Mouse (Mus musculus): Measurements from ENCODE around the gene Ttll9. TPM values are rescaled to one million over a fixed set of nuclear protein-coding genes. Genes with fewer than 3 reads are reported as not detected.

Ttll9 gene
- not detected for polyA plus RNA-seq (2014; fragmentation: Illumina TruSeq; extraction: RNeasy Lipid Tissue Mini Kit (QIAGEN cat#74804); ENCODE audit: low replicate concordance)

GRCm38 (mm10) chr2:152962091-152962793, at the start of gene Ttll9:
Gene Ttll9, plus strand, starts transcription at chr2:152962485.

GRCm38 (mm10) chr2:152933048-152933447, 29.2 kb upstream of the Ttll9 start, which contains the start of gene Foxs1:
Gene Foxs1, minus strand, starts transcription at chr2:152933208.

GRCm38 (mm10) chr2:152951065-152951849, 11.0 kb upstream of the Ttll9 start, which contains the start of gene Dusp15:
Gene Dusp15, minus strand, starts transcription at chr2:152951698.

GRCm38 (mm10) chr2:153014758-153015593, 52.7 kb downstream of the Ttll9 start, which contains the start of gene Pdrg1:
Gene Pdrg1, minus strand, starts transcription at chr2:153015427.

GRCm38 (mm10) chr2:153031126-153032082, 69.1 kb downstream of the Ttll9 start, which contains the start of gene Xkr7:
Gene Xkr7, plus strand, starts transcription at chr2:153031852.

Other genes starting within 250 kb of the Ttll9 start
- 52.8 TPM for gene Id1, start 226.2 kb upstream of the Ttll9 start, polyA plus RNA-seq (2014; fragmentation: Illumina TruSeq; extraction: RNeasy Lipid Tissue Mini Kit (QIAGEN cat#74804); ENCODE audit: low replicate concordance)
- gene Cox4i2, start 208.3 kb upstream of the Ttll9 start, polyA plus RNA-seq (2014; fragmentation: Illumina TruSeq; extraction: RNeasy Lipid Tissue Mini Kit (QIAGEN cat#74804); ENCODE audit: low replicate concordance), result not detected
- gene Bcl2l1, start 130.8 kb upstream of the Ttll9 start, polyA plus RNA-seq (2014; fragmentation: Illumina TruSeq; extraction: RNeasy Lipid Tissue Mini Kit (QIAGEN cat#74804); ENCODE audit: low replicate concordance), result 8.1 TPM
- gene Tpx2, start 114.5 kb upstream of the Ttll9 start, polyA plus RNA-seq (2014; fragmentation: Illumina TruSeq; extraction: RNeasy Lipid Tissue Mini Kit (QIAGEN cat#74804); ENCODE audit: low replicate concordance), result 13.3 TPM
- not detected for gene Mylk2, start 51.1 kb upstream of the Ttll9 start, polyA plus RNA-seq (2014; fragmentation: Illumina TruSeq; extraction: RNeasy Lipid Tissue Mini Kit (QIAGEN cat#74804); ENCODE audit: low replicate concordance)
- gene Foxs1, start 29.3 kb upstream of the Ttll9 start, polyA plus RNA-seq (2014; fragmentation: Illumina TruSeq; extraction: RNeasy Lipid Tissue Mini Kit (QIAGEN cat#74804); ENCODE audit: low replicate concordance), result not detected
- gene Dusp15, start 10.8 kb upstream of the Ttll9 start, polyA plus RNA-seq (2014; fragmentation: Illumina TruSeq; extraction: RNeasy Lipid Tissue Mini Kit (QIAGEN cat#74804); ENCODE audit: low replicate concordance), result not detected
- gene Pdrg1, start 52.9 kb downstream of the Ttll9 start, polyA plus RNA-seq (2014; fragmentation: Illumina TruSeq; extraction: RNeasy Lipid Tissue Mini Kit (QIAGEN cat#74804); ENCODE audit: low replicate concordance), result 18.2 TPM
- not detected for gene Xkr7, start 69.4 kb downstream of the Ttll9 start, polyA plus RNA-seq (2014; fragmentation: Illumina TruSeq; extraction: RNeasy Lipid Tissue Mini Kit (QIAGEN cat#74804); ENCODE audit: low replicate concordance)
- 0.52 TPM for gene Ccm2l, start 103.5 kb downstream of the Ttll9 start, polyA plus RNA-seq (2014; fragmentation: Illumina TruSeq; extraction: RNeasy Lipid Tissue Mini Kit (QIAGEN cat#74804); ENCODE audit: low replicate concordance)
- 0.71 TPM for gene Hck, start 146.0 kb downstream of the Ttll9 start, polyA plus RNA-seq (2014; fragmentation: Illumina TruSeq; extraction: RNeasy Lipid Tissue Mini Kit (QIAGEN cat#74804); ENCODE audit: low replicate concordance)
- gene Tm9sf4, start 198.8 kb downstream of the Ttll9 start, polyA plus RNA-seq (2014; fragmentation: Illumina TruSeq; extraction: RNeasy Lipid Tissue Mini Kit (QIAGEN cat#74804); ENCODE audit: low replicate concordance), result 16.5 TPM

Measured in small intestine, adult 10 weeks (tissue).